Mouse (Mus musculus) heart, postnatal 14 days (tissue): ENCODE results near the gene Snrpd2. TPM values are rescaled to one million over a fixed set of nuclear protein-coding genes. Genes with fewer than 3 reads are reported as not detected.

ENCODE experiments used
- DNase-seq, 2 experiments: peaks; one replicate each; pipeline ENCODE4 v3.0.0; 2021 to 2022
- intact Hi-C: fragments of 180-260 bp; cut with DNase I; formaldehyde crosslinking; loops from one replicate; pipeline ENCODE4 v1.15.1; 2025
- total RNA-seq, 2 experiments: library from RNA; stranded (reverse); gene quantifications; 2 replicates each; pipeline ENCODE4 v1.2.3; 2021

Gene Snrpd2
- total RNA-seq, 2 experiments from 2014 or later: 62.8 to 70.8 TPM

- intact Hi-C loops: loop anchor here (1.0 kb wide), 1 partner anchor 16 kb away; no protein-coding TSS in a partner anchor
- DNase-seq: peak; percentile 87 to 94
Observed at GRCm38 (mm10) chr7:19172874-19173273, 23.4 kb downstream of the Snrpd2 start.

DNA sequence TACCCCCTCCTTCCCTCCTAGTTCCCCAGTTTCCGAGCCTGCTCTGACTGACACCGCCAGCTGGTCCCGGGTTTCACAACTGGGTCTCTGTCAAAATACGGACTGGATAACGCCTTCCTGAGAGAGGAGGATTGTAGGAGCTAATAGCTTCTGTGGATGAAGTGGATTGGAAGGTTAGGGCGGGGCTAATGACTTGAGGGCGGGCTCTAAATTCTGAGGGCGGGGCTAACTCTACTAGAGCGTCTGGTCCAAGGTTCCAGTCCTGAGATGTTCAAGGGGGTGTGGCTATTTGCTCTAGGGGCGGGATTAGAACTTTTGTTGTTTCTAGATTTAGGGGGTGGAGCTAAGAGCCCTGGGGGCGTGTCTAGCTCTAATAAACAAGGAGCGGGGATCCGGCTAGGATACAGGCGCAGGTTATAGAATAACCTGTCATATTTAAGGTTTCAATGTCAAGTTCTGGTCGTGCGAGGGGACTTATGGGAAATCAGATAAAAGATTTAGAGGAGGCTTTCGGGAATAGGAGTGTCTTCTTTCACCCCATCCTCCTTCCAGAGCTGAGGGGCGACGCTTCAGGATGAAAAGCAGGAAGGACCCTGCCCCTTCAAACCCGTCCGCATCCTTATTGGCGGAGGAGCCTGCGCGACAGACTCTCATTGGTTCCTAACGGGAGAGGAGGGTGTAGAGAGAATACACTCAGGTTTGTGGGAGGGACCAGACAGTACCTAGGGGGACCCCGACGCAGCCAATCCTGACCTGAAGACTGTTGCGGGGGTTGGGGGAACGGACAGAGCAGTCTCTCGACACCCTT lies 26.4 kb downstream of the Snrpd2 start, which contains the start of gene Eml2:
Gene Eml2 (plus strand): TSS at position 714 of the 808 bp plus-strand sequence.
- no peak for DNase-seq
- intact Hi-C loops: loop anchor here (5.0 kb wide), 2 partner anchors 106 to 166 kb away; partner anchors contain the start of genes Ercc1, Ppm1n and Rtn2

DNA sequence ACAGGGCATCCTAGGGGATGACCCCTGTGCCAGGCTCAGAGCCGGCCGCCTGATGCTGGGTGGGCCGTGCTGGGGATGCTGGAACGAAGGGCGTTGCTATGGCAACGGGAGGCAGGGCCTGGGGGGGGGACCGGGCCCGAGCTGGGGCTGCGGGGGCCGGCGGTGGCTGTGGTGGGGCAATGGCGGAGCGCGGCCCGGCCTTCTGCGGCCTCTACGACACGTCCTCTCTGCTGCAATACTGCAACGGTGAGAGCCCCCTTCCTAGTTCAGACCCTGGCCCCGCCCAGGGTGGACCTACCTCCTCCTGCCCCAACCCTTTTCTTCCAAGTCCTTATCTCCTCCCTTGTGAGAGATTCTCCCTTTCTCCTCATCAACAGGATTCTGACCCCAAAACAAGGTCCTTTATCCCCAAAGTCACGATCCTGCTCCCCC lies 27.0 kb downstream of the Snrpd2 start:
- intact Hi-C loops: loop anchor here (5.0 kb wide), 2 partner anchors 106 to 166 kb away; partner anchors contain the start of genes Ercc1, Ppm1n and Rtn2
- no peak for DNase-seq

GRCm38 (mm10) chr7:19177216-19177615 lies 27.7 kb downstream of the Snrpd2 start:
- intact Hi-C loops: loop anchor here (1.0 to 5.0 kb wide), 3 partner anchors 20 to 165 kb away; partner anchors contain the start of genes Ercc1, Ppm1n and Rtn2
- no peak for DNase-seq

DNA sequence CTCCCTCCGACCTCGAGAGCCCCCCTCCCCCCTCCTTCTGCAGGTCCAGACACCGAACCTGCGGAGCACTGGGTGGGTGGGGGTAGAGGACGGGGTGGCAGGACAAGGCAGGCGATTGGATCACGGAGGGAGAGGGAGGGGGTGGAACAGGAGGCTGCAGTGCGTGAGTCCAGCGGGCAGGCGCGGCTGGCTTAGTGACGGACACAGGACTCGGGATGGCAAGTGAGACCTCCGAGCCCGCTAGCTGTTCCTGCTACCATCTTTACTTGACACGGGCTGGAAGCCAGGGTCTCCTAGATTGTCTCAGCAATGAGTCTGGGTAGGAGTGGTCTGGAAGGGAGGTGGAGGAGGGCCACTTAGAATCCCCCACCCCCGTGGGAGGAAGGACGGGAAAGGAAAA lies 28.5 kb downstream of the Snrpd2 start:
- intact Hi-C loops: loop anchor here (2.0 to 5.0 kb wide), 4 partner anchors 31 to 164 kb away; partner anchors contain the start of genes Ercc1, Ppm1n and Rtn2

DNA sequence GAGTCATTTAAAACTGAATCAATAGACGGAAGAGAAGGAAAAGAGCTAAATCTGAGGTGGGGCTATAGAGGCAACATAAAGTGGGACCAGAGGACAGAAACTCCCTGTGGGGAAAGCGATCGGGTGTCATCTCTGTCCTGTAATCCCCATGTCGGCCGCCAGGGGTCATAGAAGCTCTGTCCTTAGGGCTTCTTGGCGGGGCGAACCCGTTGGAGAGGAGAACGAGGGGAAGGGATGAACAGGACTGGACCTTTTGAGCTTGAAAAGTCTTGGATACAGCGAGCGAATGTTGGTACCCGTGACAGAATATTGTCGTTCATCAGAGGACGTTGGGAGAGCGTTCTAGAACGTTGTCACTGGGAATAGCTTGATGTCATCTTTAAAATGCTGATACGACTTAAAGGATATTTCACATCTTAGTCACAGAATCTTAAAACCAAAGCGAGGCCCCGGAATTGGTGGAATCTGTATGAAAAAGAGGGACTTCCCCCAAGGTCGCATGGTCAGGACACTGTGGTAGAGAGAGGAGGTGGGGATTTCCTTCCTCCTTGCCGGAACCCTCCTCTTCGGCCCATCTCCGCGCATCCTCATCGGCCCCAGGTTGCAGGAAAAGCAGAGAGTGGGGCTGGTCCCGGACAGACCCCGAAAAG lies 29.0 kb downstream of the Snrpd2 start:
- DNase-seq: peak; percentile 77 to 83
- intact Hi-C loops: loop anchor here (2.0 to 5.0 kb wide), 4 partner anchors 30 to 164 kb away; partner anchors contain the start of genes Ercc1, Ppm1n and Rtn2

More for the DNA sequence above, 28.5 kb downstream of the Snrpd2 start:
- DNase-seq: no peak

DNA sequence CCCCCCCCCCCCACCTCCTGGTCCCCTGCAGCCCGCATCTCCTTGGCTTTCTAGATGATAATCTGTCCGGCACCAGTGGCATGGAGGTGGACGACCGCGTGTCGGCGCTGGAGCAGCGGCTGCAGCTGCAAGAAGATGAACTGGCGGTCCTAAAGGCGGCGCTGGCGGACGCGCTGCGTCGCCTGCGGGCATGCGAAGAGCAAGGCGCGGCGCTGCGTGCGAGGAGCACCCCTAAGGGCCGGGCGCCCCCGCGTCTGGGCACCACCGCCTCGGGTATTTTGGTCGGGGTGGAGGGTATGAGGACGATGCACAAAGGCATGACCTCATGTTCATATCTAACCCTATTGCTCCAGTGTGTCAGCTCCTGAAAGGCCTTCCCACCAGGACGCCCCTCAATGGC lies 29.7 kb downstream of the Snrpd2 start:
- peak; percentile 73 to 79 for DNase-seq
- intact Hi-C loops: loop anchor here (2.0 to 5.0 kb wide), 4 partner anchors 30 to 163 kb away; partner anchors contain the start of genes Ercc1, Ppm1n and Rtn2

GRCm38 (mm10) chr7:19179936-19180335 lies 30.4 kb downstream of the Snrpd2 start:
- no peak for DNase-seq
- intact Hi-C loops: loop anchor here (2.0 to 5.0 kb wide), 4 partner anchors 29 to 162 kb away; partner anchors contain the start of genes Ercc1, Ppm1n and Rtn2

DNA sequence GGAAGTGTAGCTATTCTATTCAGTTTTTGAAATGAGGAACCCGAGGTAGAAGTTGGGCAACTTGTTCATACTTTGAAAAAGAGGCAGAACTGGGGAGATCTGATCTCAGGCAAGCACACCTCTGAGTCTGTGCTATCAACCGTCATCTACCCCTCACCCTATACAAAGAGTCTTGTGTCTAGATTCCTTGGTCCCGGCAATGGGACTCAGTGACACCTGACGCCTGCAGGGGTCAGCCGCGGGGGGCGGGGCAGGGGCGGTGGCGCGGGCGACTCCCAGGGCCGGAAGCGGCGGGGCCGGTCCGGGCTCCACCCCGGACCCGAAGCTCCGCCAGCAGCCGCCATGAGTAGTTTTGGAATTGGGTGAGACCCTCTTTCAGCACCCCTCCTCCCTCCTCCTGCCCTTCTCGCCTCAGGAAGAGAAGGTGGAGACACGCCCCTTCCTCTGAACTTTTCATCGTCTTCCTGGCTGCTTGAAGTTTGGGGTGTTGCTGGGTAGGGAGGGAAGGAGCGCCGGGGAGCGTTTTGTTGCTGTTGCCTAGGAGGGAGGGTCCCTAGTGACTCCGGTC lies 31.4 kb downstream of the Snrpd2 start:
- peak; percentile 60 to 63 for DNase-seq
- intact Hi-C loops: no loop called here

GRCm38 (mm10) chr7:19184250-19184649 lies 34.7 kb downstream of the Snrpd2 start:
- peak; percentile 36 to 47 for DNase-seq
- intact Hi-C loops: no loop called here

- intact Hi-C loops: no loop called here
- no peak for DNase-seq
Observed at GRCm38 (mm10) chr7:19184758-19185157, 35.2 kb downstream of the Snrpd2 start.

DNA sequence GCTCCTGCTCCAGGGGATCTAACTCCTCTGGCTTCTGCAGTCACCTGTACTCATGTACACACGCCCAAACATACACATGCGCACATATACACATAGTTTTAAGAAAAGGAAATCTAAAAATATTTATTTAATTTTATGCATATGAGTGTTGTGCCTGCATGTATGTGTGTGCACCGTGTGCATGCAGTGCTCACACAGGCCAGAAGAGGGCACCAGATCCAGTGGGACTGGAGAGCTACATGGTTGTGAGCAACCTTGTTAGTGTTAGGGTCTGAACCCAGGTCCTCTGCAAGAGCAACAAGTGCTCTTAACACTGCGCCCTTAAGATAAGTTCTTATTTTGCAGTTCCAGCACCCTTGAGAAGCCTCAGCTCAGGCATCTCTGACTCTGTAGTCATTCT lies 45.2 kb downstream of the Snrpd2 start:
- intact Hi-C loops: no loop called here
- no peak for DNase-seq

DNA sequence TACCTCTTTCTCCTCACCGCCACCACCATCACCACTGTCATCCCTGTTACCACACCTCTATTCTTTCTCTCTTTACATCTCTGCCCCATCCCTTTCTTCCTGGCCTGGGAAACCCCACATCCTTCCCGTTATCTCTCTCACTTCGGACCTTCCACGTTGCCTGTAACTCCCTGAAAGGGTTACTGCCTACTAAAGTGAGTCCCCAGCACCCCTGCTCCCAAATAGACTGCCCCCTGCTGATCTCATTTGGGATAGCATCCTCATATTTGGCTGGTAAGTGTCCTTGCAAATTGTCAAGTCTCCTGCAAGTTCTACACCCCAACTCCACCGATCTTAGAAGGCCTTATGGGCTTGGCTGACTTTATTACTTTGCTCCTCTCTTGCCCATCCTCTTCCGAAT lies 47.2 kb downstream of the Snrpd2 start:
- intact Hi-C loops: loop anchor here (1.0 kb wide), 1 partner anchor 19 kb away; no protein-coding TSS in a partner anchor
- DNase-seq: peak in 1 of 2 experiments; percentile 66

DNA sequence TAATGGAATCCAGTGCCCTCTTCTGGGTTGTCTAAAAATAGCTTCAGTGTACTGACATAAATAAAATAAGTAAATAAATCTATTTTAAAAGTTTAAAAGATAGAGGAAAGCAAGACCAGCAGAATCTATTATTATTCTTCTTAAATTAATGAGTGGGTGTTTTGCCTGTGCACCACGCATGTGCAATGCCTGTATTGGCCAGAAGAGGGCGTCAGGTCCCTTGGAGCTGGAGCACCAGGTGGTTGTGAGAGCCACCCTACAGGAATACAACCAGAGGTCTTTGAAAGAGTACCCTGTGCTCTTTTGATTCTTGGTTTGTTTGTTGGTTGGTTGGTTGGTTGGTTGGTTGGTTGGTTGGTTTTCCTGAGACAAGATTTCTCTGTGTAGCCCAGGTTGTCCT lies 48.5 kb downstream of the Snrpd2 start:
- intact Hi-C loops: loop anchor here (1.0 kb wide), 1 partner anchor 21 kb away; no protein-coding TSS in a partner anchor

DNA sequence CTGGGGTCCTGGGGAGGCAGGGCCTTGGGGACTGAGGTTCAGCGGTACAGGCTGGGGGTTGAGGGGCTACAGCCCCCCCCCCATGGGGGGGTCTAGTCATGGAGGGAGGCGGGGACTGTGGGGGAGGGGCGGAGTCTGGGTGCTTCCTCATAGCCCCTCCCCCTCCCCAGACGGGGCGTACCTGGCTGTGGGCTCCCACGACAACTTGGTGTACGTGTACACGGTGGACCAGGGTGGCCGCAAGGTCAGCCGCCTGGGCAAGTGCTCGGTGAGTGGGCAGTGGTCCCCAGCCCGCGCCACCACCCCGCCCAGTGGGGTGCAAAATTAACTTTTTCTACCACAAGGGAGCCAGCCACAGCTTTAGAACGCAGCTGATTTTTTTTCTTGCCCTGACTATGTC lies 52.1 kb downstream of the Snrpd2 start:
- intact Hi-C loops: loop anchor here (10.0 kb wide), 1 partner anchor 137 kb away; no protein-coding TSS in a partner anchor

More for the DNA sequence above, 48.5 kb downstream of the Snrpd2 start:
- peak in 1 of 2 experiments; percentile 49 for DNase-seq

GRCm38 (mm10) chr7:19202065-19202850 lies 52.7 kb downstream of the Snrpd2 start:
- intact Hi-C loops: loop anchor here (10.0 kb wide), 1 partner anchor 137 kb away; no protein-coding TSS in a partner anchor
- DNase-seq: no peak

More for the DNA sequence above, 52.1 kb downstream of the Snrpd2 start:
- no peak for DNase-seq
